Mouse (Mus musculus) megakaryocyte, embryonic 14.5 days (primary cell): ENCODE measurements around the gene Pgpep1.

Experiments used
- FLI1 ChIP-seq: IDR thresholded peaks from 2 replicates; pipeline ENCODE4 v1.6.1; 2012; ENCODE audit warnings: low read length, inconsistent platforms, mixed read lengths
- GATA1 ChIP-seq: IDR thresholded peaks from 3 replicates; pipeline ENCODE4 v1.6.1; 2012; ENCODE audit warnings: mixed read lengths, low read length, inconsistent platforms, borderline replicate concordance

GRCm38 (mm10) chr8:70657739-70658138 lies 2.4 kb downstream of the Pgpep1 start:
- TF ChIP-seq GATA1 (no peak), FLI1 (no peak)
